Comparison of ENCODE assay signal across 1 mouse cellular context in the genomic region with DNA sequence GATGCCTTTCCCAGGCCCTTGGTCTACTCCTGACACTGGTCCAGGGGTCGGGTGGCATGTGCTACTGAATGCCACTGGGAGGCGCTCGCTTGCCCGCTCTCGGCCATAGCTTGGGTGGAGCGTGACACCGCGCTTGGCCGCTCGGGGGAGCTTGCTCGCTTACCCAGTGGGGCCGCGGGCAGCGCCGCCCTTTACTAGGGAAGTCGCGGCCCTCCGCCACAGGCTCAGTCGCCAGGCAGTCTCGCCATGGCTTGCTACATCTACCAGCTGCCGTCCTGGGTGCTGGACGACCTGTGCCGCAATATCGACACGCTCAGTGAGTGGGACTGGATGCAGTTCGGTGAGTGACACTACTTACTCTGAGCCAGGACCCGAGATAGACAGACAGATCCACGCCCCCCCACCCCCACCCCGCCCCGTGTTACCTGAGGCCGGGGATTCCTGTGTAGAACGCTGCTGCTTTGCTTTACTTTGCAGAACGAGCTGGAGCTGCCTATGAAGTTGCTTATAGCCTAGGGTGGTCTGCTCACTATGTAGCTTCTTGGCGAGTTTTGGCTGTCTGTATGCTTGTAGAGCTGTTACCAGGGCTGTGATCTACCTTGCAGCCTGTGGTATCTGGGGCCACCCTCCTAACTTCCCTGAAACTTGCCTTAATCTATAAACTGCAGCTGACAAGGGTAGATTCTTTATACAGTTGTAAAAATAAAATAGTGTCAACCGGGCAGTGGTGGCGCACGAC.
TF ChIP-seq lines count a peak whose summit lies in the region.

A gene (plus strand): TSS at position 166 of the 739 bp plus-strand sequence.

TF ChIP-seq in MEL, 35 proteins besides CTCF, POLR2A, EP300 and RAD21 (continued from another document):
- TF ChIP-seq GATA1 (IDR thresholded peaks at IDR 0.05; ENCODE audit: low read depth, low read length) = peak; percentile 65; the same call in 1 of the 2 replicates
- TF ChIP-seq CHD1 (IDR thresholded peaks at IDR 0.05; ENCODE audit: low read depth, low read length) = no peak
